Mouse (Mus musculus) urinary bladder, postnatal 4 days (tissue): ENCODE measurements at regions not wholly inside any gene's neighbourhood (a gene's known extent, or its start where the extent isn't known, plus 50 kb on each side); places are given as distances from the start of the nearest gene placed in this dataset.

Source experiments
- DNase-seq, 2 experiments: peaks; one replicate each; pipeline ENCODE4 v3.0.0; 2021 to 2022; ENCODE audit warnings: low spot score in 2 of 2

GRCm38 (mm10) chr8:116298891-116299290 is 205.9 kb upstream of the Dynlrb2 start:
- DNase-seq: no peak

GRCm38 (mm10) chr8:116290671-116291245 is 214.0 kb upstream of the Dynlrb2 start:
- no peak for DNase-seq

GRCm38 (mm10) chr8:116289237-116289636 is 215.5 kb upstream of the Dynlrb2 start:
- DNase-seq: no peak

DNA sequence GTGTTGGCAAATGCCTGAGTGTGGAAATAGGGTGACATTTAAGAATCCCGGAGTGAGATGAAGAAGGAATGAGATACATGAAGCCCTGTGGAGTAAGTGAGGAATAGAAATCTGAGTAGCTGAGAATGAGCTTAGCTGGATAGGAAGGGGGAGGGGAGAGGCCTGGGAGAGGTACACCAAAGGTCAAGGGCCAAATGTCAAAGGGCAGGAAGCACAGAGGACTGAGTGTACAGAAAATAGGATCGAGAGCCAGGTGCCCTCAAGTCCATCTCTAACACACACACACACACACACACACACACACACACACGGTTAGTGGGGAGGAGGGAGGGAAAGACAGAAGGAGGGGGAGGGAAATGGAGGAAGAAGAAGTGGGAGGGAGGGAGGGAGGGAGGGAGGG is 220.8 kb upstream of the Dynlrb2 start:
- DNase-seq: no peak

DNA sequence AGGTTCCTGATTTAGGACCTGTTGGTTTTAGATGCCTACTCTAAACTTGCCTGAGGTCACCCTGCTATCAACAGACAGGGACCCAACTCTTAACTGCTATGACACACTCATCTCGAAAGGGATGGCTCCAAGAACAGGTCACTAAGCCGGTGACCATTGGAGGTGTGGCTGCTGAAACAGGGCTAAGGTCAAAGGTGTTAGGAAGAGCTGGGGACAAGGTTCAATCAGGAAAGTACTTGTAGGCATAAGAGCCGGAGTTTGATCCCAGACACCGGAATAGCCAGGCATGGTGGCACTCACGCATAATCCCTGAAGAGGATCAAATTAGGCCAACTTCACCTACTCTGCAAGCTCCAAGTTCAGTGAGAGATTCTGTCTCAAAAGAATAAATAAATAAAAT is 222.4 kb upstream of the Dynlrb2 start:
- DNase-seq: no peak

DNA sequence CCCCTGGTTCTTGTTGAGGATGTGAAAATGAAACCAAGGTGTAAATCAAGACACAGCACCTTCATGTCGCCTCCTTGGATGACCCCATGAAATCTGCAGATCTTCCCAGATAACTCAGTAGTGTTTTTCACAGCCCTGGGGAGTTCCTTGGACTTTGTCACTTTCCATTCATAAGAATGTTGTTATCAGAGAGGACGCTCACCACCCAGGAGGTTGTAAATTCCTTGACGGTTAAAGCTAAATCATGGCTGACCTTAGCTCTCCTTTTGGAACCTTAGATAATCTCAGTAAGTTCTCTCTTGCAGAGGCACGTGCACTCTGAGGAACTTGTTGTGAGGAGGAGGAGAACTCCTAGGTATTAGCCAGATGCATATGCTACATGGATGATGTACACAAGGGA is 229.8 kb upstream of the Dynlrb2 start:
- no peak for DNase-seq

DNA sequence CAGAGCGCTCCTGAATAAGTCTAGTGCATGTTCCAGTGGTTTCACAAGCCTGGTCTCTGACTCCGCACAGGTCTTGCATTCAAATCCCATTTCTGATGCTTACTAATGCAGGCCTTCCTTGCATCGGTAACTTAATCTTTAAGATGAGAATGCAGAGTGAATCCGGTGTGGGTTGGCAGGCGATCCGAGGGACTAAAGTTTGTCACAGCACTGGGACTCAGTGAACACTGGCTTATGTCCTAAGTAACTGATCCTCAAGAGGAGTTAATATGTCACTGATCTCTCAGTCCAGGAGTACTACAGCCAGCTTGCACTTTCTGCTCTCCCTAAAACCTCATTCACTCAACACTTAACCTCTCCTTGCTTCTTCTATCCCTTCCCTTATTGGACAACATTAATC is 233.5 kb upstream of the Dynlrb2 start:
- DNase-seq: peak in 1 of 2 experiments; percentile 39

DNA sequence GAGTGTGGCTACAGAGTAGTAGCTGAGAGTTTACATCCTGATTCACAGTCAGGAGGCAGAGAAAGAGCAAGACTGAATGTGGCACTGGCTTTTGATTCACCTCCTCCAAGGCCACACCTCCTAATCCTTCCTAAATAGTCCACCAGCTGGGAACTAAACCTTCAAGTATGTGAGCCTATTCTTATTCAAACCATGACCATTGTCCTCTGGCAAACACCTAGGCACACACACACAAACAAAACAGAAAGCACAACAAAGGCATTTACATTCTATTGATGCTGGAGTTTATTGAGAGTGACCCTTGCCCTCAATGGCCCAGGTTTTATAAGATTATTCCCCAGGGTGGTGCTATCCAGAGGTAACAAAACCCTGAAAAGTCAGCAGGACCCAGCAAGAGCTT is 235.4 kb upstream of the Dynlrb2 start:
- DNase-seq: no peak

DNA sequence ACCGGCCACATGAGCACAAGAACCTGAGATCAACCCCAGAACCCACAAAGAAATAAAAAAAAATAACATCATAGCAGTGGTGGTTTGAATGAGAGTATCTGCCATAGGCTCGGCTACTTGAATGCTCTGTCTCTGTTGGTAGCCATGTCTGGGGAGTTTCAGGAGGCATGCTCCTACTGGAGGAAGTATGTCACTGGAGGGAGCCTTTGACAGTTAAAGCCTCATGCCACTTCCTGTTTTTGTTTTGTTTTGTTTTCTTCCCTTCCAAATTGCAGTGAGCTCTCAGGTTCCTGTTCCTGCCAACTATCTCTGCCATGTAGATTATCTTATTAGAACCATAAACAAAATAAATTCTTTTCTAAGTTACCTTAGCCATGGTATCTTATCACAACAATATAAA is 236.1 kb upstream of the Dynlrb2 start:
- DNase-seq: no peak

DNA sequence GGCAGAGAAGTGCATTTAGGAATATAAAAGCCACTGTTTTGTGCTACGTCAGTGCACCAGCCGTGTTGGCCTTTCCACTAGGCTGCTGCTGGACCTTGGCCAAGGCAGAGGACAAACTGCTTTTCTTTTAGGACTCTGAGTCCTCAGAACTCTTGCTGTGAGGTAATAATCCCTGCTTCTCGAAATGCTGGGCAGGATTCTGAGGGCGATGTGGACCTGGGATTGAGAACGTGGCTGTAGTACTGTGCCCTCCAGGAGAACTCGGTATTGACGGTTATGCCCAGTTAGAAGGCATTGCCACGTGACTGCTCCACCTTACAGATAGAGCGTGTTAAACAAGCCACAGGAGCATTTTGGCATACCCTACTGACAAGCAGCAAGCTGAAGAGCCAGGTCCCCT is 236.6 kb upstream of the Dynlrb2 start:
- DNase-seq: peak in 1 of 2 experiments; percentile 22

- DNase-seq: no peak
Measured at GRCm38 (mm10) chr8:116267021-116267420, 237.8 kb upstream of the Dynlrb2 start.

DNA sequence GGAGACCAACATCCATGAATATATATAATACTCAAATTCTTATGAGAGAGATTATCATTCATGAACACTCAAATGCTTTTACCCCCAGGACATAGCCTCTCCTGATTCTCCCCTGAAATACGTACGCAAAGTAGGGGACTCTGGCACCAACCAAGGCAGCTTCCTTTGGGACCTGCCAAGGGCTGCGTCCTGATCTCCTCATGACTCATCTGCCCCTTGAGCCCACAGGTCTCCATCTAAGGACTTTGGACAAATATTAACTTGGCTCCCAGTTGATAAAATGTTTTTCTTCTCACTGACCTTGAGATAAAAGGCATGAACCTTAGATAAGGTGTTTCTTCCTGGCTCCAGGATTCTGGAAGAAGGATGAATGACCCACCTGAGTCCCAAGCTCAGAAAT is 239.2 kb upstream of the Dynlrb2 start:
- no peak for DNase-seq

- no peak for DNase-seq
Measured at GRCm38 (mm10) chr8:116264078-116264477, 240.7 kb upstream of the Dynlrb2 start.

GRCm38 (mm10) chr8:116261286-116261685 is 243.5 kb upstream of the Dynlrb2 start:
- DNase-seq: no peak

DNA sequence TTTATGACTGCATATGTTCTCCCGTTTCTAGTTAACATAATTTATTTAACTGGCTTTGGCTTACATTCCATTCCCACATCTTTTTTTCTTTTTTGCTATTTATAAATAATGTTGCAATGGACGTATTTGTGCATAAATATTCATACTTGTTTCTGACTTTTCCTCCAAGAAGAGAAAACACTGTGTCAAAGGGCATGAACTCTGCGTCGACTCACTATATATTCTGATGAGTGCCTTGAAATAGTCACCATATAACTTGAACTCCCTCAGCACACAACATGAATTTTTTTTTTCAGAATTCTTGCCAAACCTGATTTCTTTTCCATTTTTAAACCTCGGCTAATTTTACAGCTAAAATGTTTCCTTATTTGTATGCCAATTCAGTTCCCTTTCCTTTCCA is 249.4 kb upstream of the Dynlrb2 start:
- DNase-seq: no peak

GRCm38 (mm10) chr8:116252455-116253216 is 252.1 kb upstream of the Dynlrb2 start:
- no peak for DNase-seq

DNA sequence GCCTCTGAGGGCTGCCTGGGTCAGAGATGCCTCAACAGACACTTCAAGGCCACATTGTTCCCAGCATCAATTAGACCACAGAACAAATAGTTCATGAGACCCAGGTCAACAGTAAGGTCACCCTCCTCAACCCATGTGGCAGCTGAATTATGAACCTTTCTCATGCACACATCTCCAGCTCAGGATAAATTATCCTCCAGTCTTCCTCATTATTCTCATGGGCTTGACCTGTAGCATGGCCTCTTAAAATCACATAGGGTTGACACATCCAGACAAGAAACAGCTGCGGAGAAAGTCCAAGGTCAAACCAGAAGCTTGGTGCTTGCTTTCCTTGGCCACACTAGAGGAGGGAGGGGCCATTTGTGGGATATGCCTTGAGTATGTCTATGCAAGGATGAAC is 256.4 kb upstream of the Dynlrb2 start:
- no peak for DNase-seq

GRCm38 (mm10) chr8:116243493-116243892 is 261.3 kb upstream of the Dynlrb2 start:
- DNase-seq: no peak

GRCm38 (mm10) chr8:116242972-116243371 is 261.8 kb upstream of the Dynlrb2 start:
- no peak for DNase-seq

DNA sequence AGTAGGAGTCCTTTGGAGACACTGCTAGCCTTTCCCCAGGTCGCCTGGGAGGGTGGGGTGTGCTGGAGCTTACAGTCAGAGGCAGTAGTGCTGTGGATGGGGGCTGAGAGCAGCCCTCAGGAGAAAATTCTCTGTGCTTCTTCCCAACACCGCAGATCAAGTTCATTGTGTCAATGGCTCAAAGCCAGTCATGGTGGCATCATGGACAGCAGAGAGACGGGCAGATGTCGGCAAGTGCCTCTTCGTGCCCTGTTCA is 262.9 kb upstream of the Dynlrb2 start:
- DNase-seq: no peak

DNA sequence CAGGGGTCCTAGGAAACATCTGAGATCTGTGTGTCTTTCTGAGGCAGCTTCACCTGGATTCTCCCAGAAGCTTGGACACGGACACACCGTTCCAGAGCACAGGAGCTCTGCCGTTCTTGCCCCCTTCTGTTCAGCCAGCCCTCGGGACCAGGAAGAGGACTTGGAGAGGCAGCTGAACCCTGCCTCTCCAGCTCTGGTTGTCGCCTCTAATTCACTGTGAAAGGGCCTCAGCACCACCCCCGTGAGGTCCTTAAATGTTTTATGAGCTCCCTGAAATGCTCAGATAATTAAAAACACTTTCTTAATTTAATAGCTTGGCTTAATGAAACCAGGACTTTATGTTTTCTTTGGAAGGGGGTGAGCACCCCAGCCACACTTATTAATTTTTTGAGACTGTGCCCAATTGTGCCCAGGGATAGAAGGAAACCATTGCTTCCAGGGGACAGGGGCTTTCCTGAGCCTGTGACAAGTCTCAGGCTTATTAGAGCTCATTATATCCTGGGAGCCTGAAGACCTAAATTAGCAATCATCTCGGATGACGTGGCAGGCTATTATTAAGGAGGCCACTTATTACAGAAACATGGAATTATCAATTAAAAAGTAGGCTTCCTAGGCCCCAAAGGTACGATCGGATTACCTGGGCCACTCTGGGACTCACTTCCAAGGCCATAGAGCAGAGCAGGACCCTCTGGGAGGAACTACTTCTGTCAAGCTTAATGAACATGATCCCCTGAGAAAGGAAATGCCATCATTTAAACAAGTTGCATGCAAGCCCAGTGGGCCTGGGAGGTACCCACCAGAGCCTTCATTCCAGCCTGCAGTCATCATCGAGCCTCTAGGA is 263.4 kb upstream of the Dynlrb2 start:
- DNase-seq: no peak

DNA sequence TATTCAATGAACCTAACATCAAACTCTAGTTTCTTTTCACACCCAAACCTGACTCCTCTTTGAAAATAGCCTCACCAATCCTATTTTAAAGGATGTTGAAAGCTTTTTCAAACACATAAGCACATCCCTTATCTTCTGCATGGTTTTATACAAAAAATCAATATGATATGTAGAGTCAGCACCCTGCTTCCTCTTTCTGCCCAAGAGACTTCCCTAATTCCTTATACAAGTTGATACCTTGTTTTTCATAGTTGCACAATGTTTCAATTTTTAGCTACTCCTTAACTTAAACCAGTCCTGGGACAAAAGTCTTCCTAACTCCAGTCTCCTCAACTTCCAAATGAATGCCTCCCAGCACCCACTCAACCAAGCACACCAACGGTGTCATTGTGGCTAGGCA is 266.1 kb upstream of the Dynlrb2 start:
- no peak for DNase-seq

GRCm38 (mm10) chr8:116237561-116238100 is 267.1 kb upstream of the Dynlrb2 start:
- DNase-seq: no peak
